Mouse (Mus musculus) liver, postnatal 0 days (tissue): ENCODE measurements around the gene Spata21.

Source experiments
- CTCF ChIP-seq: sonication (generic); IDR thresholded peaks from 2 replicates; pipeline ENCODE4 v1.5.1; 2016; ENCODE audit warnings: antibody characterized with exemption, low read depth
- EP300 ChIP-seq: IDR thresholded peaks from 2 replicates; pipeline ENCODE4 v1.6.1; 2016; ENCODE audit warnings: antibody characterized with exemption, low read depth, mild to moderate bottlenecking

DNA sequence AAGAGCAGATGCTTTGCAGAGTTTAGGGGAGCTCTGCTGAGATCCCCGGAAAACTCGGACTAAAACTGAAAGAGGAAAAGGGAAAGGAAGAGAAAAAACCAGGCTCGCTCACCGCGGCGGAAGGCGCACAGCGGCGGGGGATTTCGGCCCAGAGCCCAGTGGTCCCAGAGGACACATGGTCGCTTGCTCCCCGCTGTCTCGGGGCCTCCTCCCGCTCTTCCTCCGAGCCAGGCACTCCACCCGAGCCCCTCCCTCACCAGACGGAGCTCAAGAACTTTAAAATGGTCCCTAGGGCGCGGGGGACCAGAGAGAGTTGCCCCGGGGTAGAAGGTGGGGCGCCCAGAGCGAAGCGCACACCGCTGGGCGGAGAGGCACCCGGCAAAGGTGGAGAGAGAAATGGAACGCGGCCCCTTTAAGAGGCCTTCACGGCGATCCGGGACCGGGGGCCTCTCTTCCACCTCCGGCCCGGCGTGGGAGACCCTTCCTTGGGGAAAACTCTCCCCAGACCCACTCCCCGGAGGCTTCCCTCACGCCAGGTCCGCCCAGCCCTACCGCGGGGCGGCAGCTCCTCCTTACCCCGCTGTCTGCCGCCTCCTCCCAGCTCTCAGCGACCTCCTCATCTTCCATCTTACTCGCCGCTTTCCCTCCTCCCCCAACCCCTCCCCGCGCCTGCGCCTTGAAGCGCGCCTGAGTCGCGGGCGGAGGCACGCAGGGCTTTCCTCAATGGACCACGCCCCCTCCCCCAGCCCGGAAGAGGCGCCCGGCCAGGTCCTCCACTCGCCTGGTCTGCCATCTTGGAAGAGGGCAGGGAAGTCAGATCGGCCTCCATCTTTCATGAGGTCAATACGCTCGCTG lies 51.2 kb downstream of the Spata21 start, which contains the start of gene Szrd1:
- TF ChIP-seq EP300, result peak; percentile 73; the same call in 1 of the 2 replicates
- TF ChIP-seq CTCF, result no peak
